Mouse (Mus musculus) erythroblast, embryonic 14.5 days (primary cell): Measurements from ENCODE around the gene Guk1.

Experiments
- GATA1 ChIP-seq: IDR thresholded peaks from 2 replicates; pipeline ENCODE4 v1.6.1; 2012; ENCODE audit warnings: low read length, inconsistent platforms, mixed read lengths
- TAL1 ChIP-seq: IDR thresholded peaks from 3 replicates; pipeline ENCODE4 v1.6.1; 2012; ENCODE audit warnings: low read length, inconsistent platforms, mixed read lengths

DNA sequence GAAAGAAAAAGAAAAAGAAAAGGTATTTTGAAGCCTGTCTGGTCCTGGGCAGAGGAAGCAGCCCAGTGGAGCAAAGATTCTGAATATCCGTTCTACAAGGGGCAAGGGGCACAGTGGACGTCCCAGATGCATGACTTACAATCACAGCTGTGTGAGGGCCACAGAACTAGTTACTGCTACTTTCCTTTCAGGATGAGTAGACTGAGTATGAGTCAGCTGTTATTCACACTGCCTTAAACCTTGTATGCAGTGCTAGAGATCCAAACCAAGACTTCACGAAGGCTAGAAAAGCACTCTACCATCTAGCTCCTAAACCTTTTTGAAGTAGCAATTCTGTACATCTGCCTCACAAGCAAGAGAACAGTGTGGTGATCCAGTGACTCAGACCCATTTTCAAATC lies 34.2 kb upstream of the Guk1 start:
- TF ChIP-seq GATA1 (no peak), TAL1 (no peak)
